25 mouse cellular contexts compared by ENCODE assay signal in genomic region chr3:45547091-45547490, GRCm38 (mm10).
"Had no signal": no experiment of that assay in that cellular context is flagged by ENCODE, and none has a peak within 500 bp of the region (broad histone marks: within the 10 kb centered on the region; RNA-seq: fewer than 3 reads in every experiment).

No protein-coding gene starts in this region.

- ATAC-seq: forebrain, postnatal 0 days; hindbrain, postnatal 0 days; intestine, embryonic 16.5 days had no signal

- H3K27ac ChIP-seq: heart, adult 2 months; heart, embryonic 13.5 days; heart, embryonic 15.5 days; hindbrain, embryonic 13.5 days; hindbrain, embryonic 15.5 days; hindbrain, postnatal 0 days; kidney, embryonic 15.5 days; kidney, postnatal 0 days; limb, embryonic 13.5 days had no signal

- H3K9ac ChIP-seq: forebrain, postnatal 0 days; heart, embryonic 13.5 days; heart, embryonic 15.5 days; hindbrain, embryonic 13.5 days; hindbrain, embryonic 15.5 days; kidney, embryonic 15.5 days; limb, embryonic 13.5 days had no signal

- H3K4me3 ChIP-seq: heart, adult 2 months; heart, embryonic 13.5 days; heart, embryonic 15.5 days; hindbrain, embryonic 13.5 days; hindbrain, embryonic 15.5 days; kidney, embryonic 15.5 days; limb, embryonic 13.5 days had no signal

- DNase-seq: forebrain, postnatal 0 days; gastrocnemius, postnatal 14 days; gastrocnemius, postnatal 36 days; heart, adult 11 months; heart, adult 2 months; heart, postnatal 14 days; heart, postnatal 36 days; kidney, adult 11 months; kidney, adult 2 months; kidney, adult 9 months; kidney, postnatal 14 days; kidney, postnatal 36 days; layer of hippocampus, adult 9-11 months; layer of hippocampus, postnatal 36 days; left cerebral cortex, postnatal 4 days had no signal

- H3K4me1 ChIP-seq: heart, embryonic 13.5 days; heart, embryonic 15.5 days; hindbrain, embryonic 13.5 days; hindbrain, embryonic 15.5 days; kidney, embryonic 15.5 days; limb, embryonic 13.5 days had no signal

- H3K27me3 ChIP-seq: heart, embryonic 13.5 days; heart, embryonic 15.5 days; hindbrain, embryonic 13.5 days; hindbrain, embryonic 15.5 days; kidney, embryonic 15.5 days; limb, embryonic 13.5 days had no signal

- H3K4me2 ChIP-seq: heart, embryonic 11.5 days; heart, embryonic 13.5 days; heart, embryonic 15.5 days; hindbrain, embryonic 13.5 days; hindbrain, embryonic 15.5 days; kidney, embryonic 15.5 days; limb, embryonic 13.5 days had no signal

- H3K9me3 ChIP-seq: heart, embryonic 13.5 days; heart, embryonic 15.5 days; hindbrain, embryonic 13.5 days; hindbrain, embryonic 15.5 days; kidney, embryonic 15.5 days; limb, embryonic 13.5 days had no signal

- H3K36me3 ChIP-seq: heart, embryonic 13.5 days; heart, embryonic 15.5 days; hindbrain, embryonic 13.5 days; hindbrain, embryonic 15.5 days; kidney, embryonic 15.5 days; limb, embryonic 13.5 days had no signal
